Mouse (Mus musculus) cerebellum, postnatal 10 days (tissue): Measurements from ENCODE around the gene Arhgef7.

Experiments
- DNase-seq, 2 experiments: peaks; one replicate each; pipeline ENCODE4 v3.0.0; 2021; ENCODE audit warnings: mixed read lengths in 2 of 2

Arhgef7 gene

GRCm38 (mm10) chr8:11799098-11799497 lies 71.6 kb downstream of the Arhgef7 start:
- no peak for DNase-seq

DNA sequence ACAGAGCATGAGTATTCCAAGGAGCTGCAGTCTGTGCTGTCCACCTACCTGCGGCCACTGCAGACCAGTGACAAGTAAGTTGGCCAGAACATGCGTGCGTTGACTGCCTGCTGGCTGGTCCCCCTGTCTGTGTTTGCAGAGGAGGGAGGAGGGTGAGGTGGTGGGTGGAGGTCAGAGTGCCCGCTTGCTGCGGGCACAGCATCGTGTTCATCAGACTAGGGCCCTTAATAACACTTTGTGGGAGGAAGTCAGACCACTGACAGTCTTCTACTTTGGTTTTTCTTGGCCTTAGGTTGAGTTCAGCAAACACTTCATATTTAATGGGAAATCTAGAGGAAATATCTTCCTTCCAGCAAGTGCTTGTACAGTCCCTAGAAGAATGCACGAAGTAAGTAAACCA lies 73.0 kb downstream of the Arhgef7 start:
- no peak for DNase-seq

GRCm38 (mm10) chr8:11801571-11801970 lies 74.0 kb downstream of the Arhgef7 start:
- no peak for DNase-seq

GRCm38 (mm10) chr8:11804914-11805313 lies 77.4 kb downstream of the Arhgef7 start:
- no peak for DNase-seq

DNA sequence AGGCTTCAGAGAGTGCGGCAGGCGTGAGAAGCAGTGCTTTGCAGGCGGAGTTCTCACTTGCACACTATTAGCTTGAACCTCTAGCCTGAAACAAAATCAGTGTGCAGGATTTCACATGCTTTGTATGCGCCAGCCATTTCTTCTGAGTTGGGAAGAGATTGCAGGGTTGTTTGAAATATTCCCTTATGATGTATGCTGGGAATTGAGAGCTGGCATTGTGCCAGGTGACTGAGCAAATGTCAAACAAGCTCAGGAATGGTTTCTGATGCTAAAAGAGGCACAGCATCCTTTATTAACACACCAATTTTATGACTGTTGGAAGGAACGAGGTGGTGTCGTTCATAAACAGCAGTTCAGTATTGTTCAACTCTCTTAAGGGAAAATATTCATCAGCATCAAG lies 78.7 kb downstream of the Arhgef7 start:
- peak in 1 of 2 experiments; percentile 50 for DNase-seq

- no peak for DNase-seq
These were observed 79.8 kb downstream of the Arhgef7 start for GRCm38 (mm10) chr8:11807361-11807760.

- no peak for DNase-seq
These were observed 80.5 kb downstream of the Arhgef7 start for GRCm38 (mm10) chr8:11808047-11808446.

DNA sequence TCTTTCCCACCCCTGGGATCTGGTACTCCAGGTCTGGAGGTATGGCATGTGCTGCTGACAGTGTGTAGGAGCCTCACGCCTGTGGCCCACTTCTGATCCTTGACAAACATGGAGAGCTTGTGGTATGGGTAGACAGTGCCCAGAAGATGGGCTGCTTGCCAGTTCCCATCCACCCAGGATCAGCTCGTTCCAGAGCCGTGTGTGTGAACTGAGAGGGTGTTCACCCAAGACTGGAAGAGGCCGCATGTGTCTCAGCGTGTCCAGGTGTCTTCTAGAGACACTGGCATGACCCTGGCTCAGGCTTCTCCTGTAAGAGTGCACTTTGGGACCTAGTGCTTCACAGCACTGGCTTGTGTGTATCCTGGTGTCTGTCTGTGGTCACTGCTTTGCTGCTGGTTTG lies 82.9 kb downstream of the Arhgef7 start:
- DNase-seq = peak in 1 of 2 experiments; percentile 40

DNA sequence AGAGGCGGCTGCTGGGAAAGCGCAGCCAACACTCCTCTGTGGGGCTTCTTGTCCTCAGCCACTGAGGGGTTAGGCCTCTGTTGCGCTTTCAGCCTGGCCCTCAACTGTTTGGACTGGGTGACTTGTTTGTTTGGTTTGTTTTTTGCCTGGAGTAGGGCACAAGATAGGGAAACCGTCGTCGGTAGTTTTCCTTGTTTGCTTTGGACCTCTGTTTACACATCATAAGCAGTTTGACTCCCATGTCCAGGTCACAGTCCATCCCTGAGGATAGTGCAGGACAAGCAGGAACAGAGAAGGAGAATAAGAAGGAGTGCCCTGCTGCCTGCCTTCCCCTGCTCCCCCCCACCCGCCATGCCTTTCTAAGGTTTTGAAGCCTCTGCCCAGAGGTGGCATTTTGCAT lies 86.3 kb downstream of the Arhgef7 start:
- no peak for DNase-seq

GRCm38 (mm10) chr8:11815206-11815605 lies 87.7 kb downstream of the Arhgef7 start:
- DNase-seq = peak; percentile 39 to 40

- DNase-seq = no peak
These were observed 92.6 kb downstream of the Arhgef7 start for GRCm38 (mm10) chr8:11820136-11820535.

GRCm38 (mm10) chr8:11820568-11820967 lies 93.0 kb downstream of the Arhgef7 start:
- DNase-seq = peak; percentile 52 to 72

DNA sequence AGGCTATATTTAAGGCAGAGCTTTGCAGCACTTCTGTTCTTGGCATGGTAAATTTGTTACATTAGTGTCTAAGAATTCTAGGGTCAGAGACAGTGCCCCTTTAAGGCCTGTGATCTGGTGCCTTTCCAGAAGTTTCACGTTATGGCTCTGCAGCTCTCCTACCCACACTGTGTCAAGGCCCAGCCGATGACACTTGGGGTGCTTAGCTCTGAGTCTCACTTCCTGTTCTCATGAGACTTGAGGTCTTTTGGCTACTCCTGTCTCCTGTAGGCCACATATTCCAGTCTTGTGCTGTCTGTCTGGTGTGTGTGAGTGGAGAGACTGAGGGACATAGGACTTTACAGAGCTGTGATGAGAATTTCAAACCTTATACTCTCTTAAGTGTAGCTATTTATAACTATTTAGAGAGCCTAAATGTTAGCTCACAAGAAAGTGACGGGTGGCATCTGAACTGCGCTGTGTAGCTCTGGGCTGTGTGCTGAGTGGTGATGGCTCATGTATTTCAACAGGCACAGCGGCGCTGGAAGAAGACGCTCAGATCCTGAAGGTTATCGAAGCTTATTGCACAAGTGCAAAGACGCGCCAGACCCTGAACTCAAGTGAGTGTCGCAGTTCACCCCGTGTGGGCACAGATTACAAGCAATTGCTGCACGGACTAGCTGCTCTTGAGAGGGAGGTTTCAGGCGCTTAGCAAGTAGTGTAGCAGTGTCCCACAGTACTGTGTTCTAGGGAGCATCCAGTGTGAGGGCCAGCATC lies 94.1 kb downstream of the Arhgef7 start:
- DNase-seq = no peak

DNA sequence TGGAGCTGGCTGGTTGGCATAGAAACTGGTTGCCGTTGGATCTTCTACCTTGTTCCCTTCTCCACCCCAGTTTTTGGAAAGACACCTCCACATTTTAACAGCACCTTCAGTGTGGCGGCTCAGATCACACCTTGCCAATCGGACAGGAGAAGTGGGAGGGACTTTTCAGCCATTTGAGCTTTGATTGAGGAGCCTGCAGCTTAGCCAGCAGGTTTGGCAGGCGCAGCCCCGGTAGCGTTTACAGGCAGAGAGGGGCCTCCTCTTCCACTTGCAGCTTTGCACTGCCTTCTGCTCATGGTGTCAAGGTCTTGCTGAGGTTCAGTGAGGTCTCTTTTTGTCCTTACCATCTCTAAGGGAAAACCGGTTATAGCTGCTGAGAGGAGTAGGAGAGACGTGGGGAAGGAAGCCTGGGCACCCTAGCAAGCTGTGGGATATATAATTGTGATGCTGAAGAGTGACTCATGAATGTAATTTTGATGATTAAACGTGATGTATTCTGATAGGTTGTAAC lies 95.1 kb downstream of the Arhgef7 start:
- DNase-seq = no peak

- DNase-seq = no peak
These were observed 98.2 kb downstream of the Arhgef7 start for GRCm38 (mm10) chr8:11825756-11826155.

GRCm38 (mm10) chr8:11827312-11827711 lies 99.8 kb downstream of the Arhgef7 start:
- no peak for DNase-seq

DNA sequence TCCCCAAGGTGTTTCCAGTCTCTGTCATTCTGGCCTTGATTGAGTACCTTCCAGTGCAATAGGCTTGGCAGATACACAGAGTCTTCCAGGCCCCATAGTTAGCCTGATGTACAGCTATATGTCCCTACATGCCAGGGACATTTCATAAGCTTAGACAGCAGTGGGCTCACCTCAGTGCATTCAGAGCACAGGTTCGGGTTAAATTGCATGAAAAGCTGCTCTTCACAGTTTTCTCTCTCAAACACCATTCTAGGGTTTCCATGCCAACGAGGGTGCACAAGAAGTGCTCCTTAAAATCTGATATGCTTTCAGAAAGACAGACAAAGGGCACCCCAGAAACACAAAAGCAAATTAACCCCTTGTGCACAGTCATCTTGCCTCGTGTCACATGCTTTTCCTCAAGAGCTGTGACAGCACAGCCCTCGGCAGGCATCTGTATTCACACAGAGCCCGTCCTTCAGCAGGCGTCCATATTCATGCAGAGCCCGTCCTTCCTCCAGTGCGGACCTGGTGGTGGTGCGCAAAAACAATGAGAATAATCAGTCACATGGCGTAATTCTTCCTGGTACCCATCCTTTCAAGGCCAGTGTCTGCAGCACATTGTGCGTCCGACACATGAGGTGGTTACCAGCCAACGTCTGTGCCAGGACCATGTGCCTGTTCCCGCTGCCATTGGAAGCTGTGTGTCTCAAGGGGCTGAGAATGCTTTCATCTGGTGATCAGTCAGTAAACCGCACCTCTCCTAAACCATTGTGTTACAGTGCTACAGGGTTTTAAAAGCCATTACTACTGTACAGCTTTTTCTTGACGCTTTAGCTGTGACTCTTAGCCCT lies 102.9 kb downstream of the Arhgef7 start:
- no peak for DNase-seq

DNA sequence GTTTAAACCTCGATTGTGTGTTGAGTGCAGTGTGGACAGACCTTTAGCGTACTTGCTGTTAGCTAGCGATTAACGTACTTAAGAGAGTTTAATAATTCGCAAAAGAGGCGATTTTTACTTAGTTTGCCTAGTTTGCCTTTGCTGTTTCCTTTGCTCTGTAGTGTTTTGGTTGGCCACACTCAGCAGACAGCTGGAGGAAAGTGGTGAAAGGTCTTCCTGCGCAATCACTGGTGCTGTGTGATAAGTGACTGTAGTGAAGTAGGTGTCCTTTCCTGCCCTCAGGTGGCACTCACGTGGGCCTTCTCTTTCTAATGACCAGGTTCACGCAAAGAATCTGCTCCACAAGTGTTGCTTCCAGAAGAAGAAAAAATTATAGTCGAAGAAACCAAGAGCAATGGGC lies 103.7 kb downstream of the Arhgef7 start:
- DNase-seq = no peak

DNA sequence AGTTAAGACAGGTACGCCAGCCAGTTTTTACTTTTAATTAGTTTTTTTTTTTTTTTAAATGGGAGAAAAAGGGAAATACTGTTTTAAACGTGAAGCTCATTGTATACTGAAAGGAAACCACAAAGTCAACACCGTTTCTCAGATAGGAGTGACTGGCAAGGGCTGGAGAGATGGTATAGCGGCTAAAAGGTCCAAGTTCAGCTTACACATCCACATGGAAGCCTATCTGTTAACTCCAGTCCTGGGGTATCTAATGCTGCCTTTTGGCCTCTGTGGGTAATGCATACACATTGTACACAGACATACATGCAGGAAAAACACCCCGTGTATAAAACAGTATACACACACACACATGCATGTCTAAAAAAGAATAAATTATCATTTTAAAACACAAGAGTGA lies 104.4 kb downstream of the Arhgef7 start:
- DNase-seq = no peak

DNA sequence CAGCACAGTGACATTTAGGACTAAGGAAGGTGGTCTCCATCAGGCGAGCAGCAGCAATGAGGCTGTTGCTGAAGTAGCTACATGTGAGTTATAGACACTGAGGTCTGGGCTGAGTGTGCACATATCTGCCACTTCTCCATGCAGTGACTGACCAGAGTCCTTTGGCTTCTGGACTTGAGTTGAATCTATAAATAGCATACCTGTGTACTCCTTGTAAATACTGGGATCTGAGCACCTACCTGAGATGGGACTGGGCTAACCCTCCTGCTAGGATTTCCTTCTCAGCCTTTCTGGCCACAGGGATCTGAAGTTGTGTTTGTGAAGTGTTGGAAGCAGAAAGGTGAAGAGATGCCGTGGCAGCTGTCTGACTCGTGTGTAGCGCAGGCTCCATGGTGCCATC lies 105.6 kb downstream of the Arhgef7 start:
- no peak for DNase-seq

GRCm38 (mm10) chr8:11834200-11834599 lies 106.7 kb downstream of the Arhgef7 start:
- no peak for DNase-seq

DNA sequence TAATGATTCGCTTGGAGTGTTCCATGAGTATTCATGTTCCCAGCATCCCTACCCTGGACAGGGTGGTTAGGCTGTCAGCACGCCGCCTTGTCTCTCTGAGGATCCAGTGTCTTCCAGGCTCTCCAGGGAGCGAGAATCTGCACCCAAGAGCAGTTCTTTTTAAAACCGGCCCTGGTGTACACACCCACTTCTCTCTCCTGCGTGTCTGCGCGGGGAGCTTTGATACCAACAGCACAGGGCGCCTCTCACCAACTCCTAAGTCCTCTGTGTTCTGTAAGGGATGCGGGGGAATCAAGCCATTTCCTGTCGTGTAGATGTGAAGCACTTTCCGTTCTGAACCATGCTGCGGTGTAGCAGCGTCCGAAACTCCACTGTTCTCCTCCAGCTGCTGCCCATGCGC lies 107.2 kb downstream of the Arhgef7 start:
- no peak for DNase-seq

GRCm38 (mm10) chr8:11840174-11840573 lies 112.7 kb downstream of the Arhgef7 start, which contains the start of gene Tex29:
TSS of gene Tex29 (plus strand) at chr8:11840474.
- DNase-seq = no peak

- DNase-seq = peak; percentile 78 to 83
These were observed 114.0 kb downstream of the Arhgef7 start for GRCm38 (mm10) chr8:11841571-11841970.
